Mouse (Mus musculus) myocyte (in vitro differentiated cells): Measurements from ENCODE around the gene Dlg2.

Experiments
- REST ChIP-seq: IDR thresholded peaks from one replicate; pipeline ENCODE4 v1.6.1; 2011; ENCODE audit warnings: mild to moderate bottlenecking, control low read depth, moderate library complexity; ENCODE audit not compliant: insufficient read depth, insufficient read length
- USF1 ChIP-seq: IDR thresholded peaks from one replicate; pipeline ENCODE4 v1.6.1; 2011; ENCODE audit warnings: low read depth, mild to moderate bottlenecking, control low read depth, moderate library complexity

DNA sequence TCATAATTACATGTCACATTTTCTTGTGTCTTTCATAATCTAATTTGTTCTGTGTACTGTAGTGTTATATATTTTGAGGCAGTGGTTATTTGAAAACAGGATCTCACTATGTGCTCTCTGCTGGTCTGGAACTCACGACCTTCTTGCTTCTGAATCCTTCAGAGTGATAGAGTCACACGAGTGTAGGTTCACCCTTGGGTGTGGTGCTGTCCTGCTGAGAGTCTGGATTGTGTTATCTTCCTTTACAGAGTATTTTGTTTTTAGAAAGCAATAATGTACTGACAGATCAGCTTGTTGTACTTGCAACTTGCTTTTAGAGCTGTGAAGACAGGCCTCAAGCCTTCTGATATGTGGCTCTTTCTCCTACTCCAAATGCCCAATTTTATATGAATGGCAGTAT, 1953.8 kb downstream of the Dlg2 start:
- TF ChIP-seq REST (no peak), USF1 (no peak)
